Mouse (Mus musculus): ENCODE data around the gene Gm10490. TPM values are rescaled to one million over a fixed set of nuclear protein-coding genes. Genes with fewer than 3 reads are reported as not detected.

Gm10490 gene
- not detected in 2 replicates for polyA plus RNA-seq (2015; fragmentation: Nextera tagmentation; extraction: Ambion mirVana)

GRCm38 (mm10) chrX:7909242-7909641 is at the start of gene Gm10490:
TSS of gene Gm10490 (plus strand) at chrX:7909542.

GRCm38 (mm10) chrX:7878007-7878419 is 31.3 kb upstream of the Gm10490 start, which contains the start of gene Pim2:
TSS of gene Pim2 (plus strand) at chrX:7878262.

DNA sequence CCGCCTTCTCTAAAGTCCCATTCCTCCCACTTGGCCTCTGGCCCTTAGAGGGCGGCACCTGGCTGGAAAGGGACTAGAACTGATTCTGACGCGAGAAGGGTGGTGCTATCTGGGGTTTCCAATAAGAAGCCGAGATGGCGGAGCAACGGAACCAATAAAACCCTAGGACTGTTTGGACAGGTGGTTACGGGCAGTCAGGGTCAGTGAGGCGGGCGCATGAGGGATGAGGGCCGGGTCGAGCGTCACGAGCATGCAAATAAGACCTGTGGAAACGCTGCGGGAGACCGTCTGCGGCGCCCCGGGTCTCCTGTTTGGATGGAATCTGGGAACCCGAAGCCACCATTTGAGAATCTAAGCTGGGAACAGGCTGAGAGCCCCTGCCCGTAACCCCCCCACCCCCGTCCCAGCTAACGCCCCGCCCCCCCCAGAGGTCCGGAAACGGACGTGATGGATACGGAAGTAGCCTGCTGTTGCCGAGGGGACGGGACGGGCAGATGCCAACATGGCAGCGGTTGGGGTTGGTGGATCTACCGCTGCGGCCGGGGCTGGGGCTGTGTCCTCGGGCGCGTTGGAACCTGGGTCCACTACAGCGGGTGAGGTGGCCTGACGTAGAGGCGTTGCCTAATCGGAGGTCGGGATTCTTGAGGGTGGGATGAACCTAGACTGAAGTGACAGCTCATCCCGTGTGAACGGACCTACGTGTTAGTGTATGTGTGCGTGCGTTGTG is 25.3 kb upstream of the Gm10490 start, which contains the start of gene Slc35a2:
Gene Slc35a2 (plus strand): TSS at position 188 of the 727 bp plus-strand sequence.

GRCm38 (mm10) chrX:7898880-7899874 is 10.2 kb upstream of the Gm10490 start, which contains the start of the genes Pqbp1 and Timm17b:
TSS of gene Pqbp1 (minus strand) at chrX:7899269.
TSS of gene Timm17b (plus strand) at chrX:7899357.

DNA sequence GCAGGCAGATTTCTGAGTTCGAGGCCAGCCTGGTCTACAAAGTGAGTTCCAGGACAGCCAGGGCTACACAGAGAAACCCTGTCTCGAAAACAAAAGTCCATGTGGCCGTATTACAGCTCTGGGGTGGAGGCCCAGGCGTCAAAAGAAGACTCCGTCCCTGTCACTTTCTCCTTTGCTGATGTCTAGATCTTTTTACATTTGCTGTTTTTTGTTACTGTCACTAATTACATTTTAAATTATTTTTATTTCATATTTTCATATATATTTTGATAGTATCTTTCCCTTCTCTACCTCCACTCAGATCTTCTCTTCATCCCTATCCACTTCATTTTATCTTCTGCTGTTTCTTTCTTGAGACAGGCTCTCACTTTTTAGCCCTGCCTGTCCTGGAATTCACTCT is 1.6 kb upstream of the Gm10490 start, which contains the start of gene Gm10491:
Gene Gm10491 (minus strand): TSS at position 101 of the 400 bp plus-strand sequence.

DNA sequence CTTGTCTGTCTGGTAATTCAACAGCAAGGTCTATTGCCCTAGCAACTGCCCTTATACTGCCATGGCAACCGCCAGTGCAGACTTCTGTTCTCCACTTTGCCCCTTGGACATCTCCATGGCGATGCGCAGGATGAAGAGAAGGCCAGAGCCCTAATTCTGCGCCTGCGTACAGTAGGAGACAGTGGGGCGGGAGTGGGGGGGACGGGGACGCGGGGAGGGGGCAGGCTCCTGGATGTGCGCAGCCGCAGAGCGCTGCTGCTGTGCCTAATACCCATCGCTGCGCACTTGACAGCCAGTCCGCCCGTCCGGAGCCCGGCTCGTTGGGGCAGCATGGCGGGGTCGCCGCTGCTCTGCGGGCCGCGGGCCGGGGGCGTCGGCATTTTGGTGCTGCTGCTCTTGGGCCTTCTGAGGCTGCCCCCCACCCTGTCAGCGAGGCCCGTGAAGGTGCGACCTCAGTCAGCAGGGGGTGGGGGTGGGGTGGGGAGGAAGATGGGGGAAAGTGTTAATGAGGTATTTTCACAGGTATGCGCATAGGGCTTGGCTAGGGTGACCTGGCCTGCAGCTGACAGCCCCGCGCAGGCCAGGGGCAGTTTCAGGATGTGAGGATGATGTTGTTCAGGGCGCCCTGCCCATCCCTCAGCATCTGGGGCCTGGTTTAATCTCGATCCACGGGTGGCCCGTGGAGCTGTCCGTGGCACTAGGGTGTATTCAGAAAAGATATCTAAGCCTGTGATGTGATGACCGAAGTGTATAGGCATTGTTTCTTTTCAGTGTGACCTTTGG is 10.4 kb downstream of the Gm10490 start, which contains the start of gene Pcsk1n:
Gene Pcsk1n (plus strand): TSS at position 222 of the 783 bp plus-strand sequence.

DNA sequence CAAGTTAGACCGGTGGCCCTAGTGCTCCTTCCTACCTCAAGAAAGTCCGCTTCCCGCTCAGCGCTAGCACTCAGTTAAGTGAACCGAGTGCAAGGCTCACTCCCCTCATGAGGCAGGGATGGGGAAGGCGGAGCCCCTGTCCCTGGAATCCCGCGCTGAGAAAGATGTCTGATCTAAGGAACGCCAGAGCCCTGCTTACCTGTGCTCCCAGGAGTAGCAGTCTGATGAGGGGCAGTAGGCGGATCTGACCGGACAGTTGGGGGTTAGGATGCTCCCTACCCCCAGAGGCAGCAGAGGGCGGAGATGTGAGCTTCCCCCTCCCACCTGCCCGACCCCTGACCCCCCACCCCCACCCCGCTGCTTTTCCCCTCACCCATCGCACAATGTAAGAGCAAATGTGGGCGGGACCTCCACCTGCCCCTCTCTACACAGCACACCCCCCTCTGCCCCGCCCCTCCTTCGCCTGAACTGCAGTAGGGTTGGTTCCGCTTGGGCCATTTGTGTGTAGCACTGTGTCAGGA is 19.0 kb downstream of the Gm10490 start, which contains the start of gene Eras:
Gene Eras (minus strand): TSS at position 338 of the 521 bp plus-strand sequence.

GRCm38 (mm10) chrX:7947108-7947899 is 38.0 kb downstream of the Gm10490 start, which contains the start of gene Hdac6:
TSS of gene Hdac6 (minus strand) at chrX:7947889.

Other genes starting within 250 kb of the Gm10490 start
- gene Plp2, start 238.2 kb upstream of the Gm10490 start, polyA plus RNA-seq (2015; fragmentation: Nextera tagmentation; extraction: Ambion mirVana): 104 and 112 TPM in 2 replicates
- gene Magix, start 228.3 kb upstream of the Gm10490 start, polyA plus RNA-seq (2015; fragmentation: Nextera tagmentation; extraction: Ambion mirVana): 0.30 and 0.63 TPM in 2 replicates
- gene Gpkow, start 212.4 kb upstream of the Gm10490 start, polyA plus RNA-seq (2015; fragmentation: Nextera tagmentation; extraction: Ambion mirVana): 21.6 and 34.4 TPM in 2 replicates
- gene Wdr45, start 195.2 kb upstream of the Gm10490 start, polyA plus RNA-seq (2015; fragmentation: Nextera tagmentation; extraction: Ambion mirVana): 63.2 and 88.4 TPM in 2 replicates
- gene Gm45208, start 187.3 kb upstream of the Gm10490 start, polyA plus RNA-seq (2015; fragmentation: Nextera tagmentation; extraction: Ambion mirVana): 0.29 and 0.43 TPM in 2 replicates
- 25.9 and 43.7 TPM in 2 replicates for gene Praf2, start 181.1 kb upstream of the Gm10490 start, polyA plus RNA-seq (2015; fragmentation: Nextera tagmentation; extraction: Ambion mirVana)
- 6.9 and 7.3 TPM in 2 replicates for gene Ccdc120, start 158.6 kb upstream of the Gm10490 start, polyA plus RNA-seq (2015; fragmentation: Nextera tagmentation; extraction: Ambion mirVana)
- gene Tfe3, start 147.0 kb upstream of the Gm10490 start, polyA plus RNA-seq (2015; fragmentation: Nextera tagmentation; extraction: Ambion mirVana): 20.3 and 26.3 TPM in 2 replicates
- 26.0 and 30.5 TPM in 2 replicates for gene Gripap1, start 119.8 kb upstream of the Gm10490 start, polyA plus RNA-seq (2015; fragmentation: Nextera tagmentation; extraction: Ambion mirVana)
- gene Kcnd1, start 87.3 kb upstream of the Gm10490 start, polyA plus RNA-seq (2015; fragmentation: Nextera tagmentation; extraction: Ambion mirVana): 1.8 and 2.8 TPM in 2 replicates
- gene Otud5, start 68.2 kb upstream of the Gm10490 start, polyA plus RNA-seq (2015; fragmentation: Nextera tagmentation; extraction: Ambion mirVana): 37.5 and 39.6 TPM in 2 replicates
- 5.9 and 7.2 TPM in 2 replicates for gene Pim2, start 31.3 kb upstream of the Gm10490 start, polyA plus RNA-seq (2015; fragmentation: Nextera tagmentation; extraction: Ambion mirVana)
- gene Slc35a2, start 25.5 kb upstream of the Gm10490 start, polyA plus RNA-seq (2015; fragmentation: Nextera tagmentation; extraction: Ambion mirVana): 20.8 and 30.2 TPM in 2 replicates
- gene Pqbp1, start 10.3 kb upstream of the Gm10490 start, polyA plus RNA-seq (2015; fragmentation: Nextera tagmentation; extraction: Ambion mirVana): 117 and 159 TPM in 2 replicates
- gene Timm17b, start 10.2 kb upstream of the Gm10490 start, polyA plus RNA-seq (2015; fragmentation: Nextera tagmentation; extraction: Ambion mirVana): 156 and 183 TPM in 2 replicates
- not detected in 2 replicates for gene Gm10491, start 1.7 kb upstream of the Gm10490 start, polyA plus RNA-seq (2015; fragmentation: Nextera tagmentation; extraction: Ambion mirVana)
- 100 and 170 TPM in 2 replicates for gene Pcsk1n, start 10.3 kb downstream of the Gm10490 start, polyA plus RNA-seq (2015; fragmentation: Nextera tagmentation; extraction: Ambion mirVana)
- not detected in 2 replicates for gene Eras, start 19.1 kb downstream of the Gm10490 start, polyA plus RNA-seq (2015; fragmentation: Nextera tagmentation; extraction: Ambion mirVana)
- 10.8 and 15.4 TPM in 2 replicates for gene Hdac6, start 38.3 kb downstream of the Gm10490 start, polyA plus RNA-seq (2015; fragmentation: Nextera tagmentation; extraction: Ambion mirVana)
- 2.4 and 5.5 TPM in 2 replicates for gene Gata1, start 68.5 kb downstream of the Gm10490 start, polyA plus RNA-seq (2015; fragmentation: Nextera tagmentation; extraction: Ambion mirVana)
- 0.21 TPM in 1 of 2 replicates, not detected in the other for gene Glod5, start 109.0 kb downstream of the Gm10490 start, polyA plus RNA-seq (2015; fragmentation: Nextera tagmentation; extraction: Ambion mirVana)
- gene Suv39h1, start 165.2 kb downstream of the Gm10490 start, polyA plus RNA-seq (2015; fragmentation: Nextera tagmentation; extraction: Ambion mirVana): 14.9 and 17.8 TPM in 2 replicates
- gene Was, start 181.0 kb downstream of the Gm10490 start, polyA plus RNA-seq (2015; fragmentation: Nextera tagmentation; extraction: Ambion mirVana): 0.55 and 0.75 TPM in 2 replicates
- 16.7 and 20.3 TPM in 2 replicates for gene Wdr13, start 223.3 kb downstream of the Gm10490 start, polyA plus RNA-seq (2015; fragmentation: Nextera tagmentation; extraction: Ambion mirVana)
- 544 and 678 TPM in 2 replicates for gene Rbm3, start 236.3 kb downstream of the Gm10490 start, polyA plus RNA-seq (2015; fragmentation: Nextera tagmentation; extraction: Ambion mirVana)

Measured in adrenal gland, postnatal 0 days (tissue).